Mouse (Mus musculus): Measurements from ENCODE around the gene Hmgcs2.

DNA sequence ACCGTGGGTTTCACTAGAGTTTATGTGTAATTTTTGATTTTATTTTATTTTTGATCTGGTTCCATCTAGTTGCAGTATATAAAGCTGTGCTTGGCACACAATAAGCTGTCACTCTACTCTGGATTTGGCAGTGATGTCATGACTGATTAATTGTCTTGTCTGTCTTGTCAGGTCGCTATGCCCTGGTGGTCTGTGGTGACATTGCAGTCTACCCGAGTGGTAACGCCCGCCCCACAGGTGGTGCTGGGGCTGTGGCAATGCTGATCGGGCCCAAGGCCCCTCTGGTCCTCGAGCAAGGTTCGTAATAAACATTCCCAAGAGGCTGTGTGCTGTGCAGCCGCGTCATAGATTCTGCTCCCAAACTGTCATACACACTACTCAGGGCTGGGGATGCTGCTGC is 15.7 kb downstream of the Hmgcs2 start:
- no peak for TF ChIP-seq MXI1 (IDR thresholded peaks at IDR 0.05; ENCODE audit: low read depth, low read length)
- no peak for TF ChIP-seq MAX (IDR thresholded peaks at IDR 0.05; ENCODE audit: low read length)
- TF ChIP-seq CTCF (conservative IDR thresholded peaks at IDR 0.05 in 1 of 2, IDR thresholded peaks at IDR 0.05 in 1 of 2; ENCODE audit: low read depth in 2 of 2, low read length in 2 of 2) = peak in 1 of 2 experiments; percentile 26; a peak in 1 of 4 replicates
- no peak for TF ChIP-seq POLR2A (IDR thresholded peaks at IDR 0.05; ENCODE audit: low read depth, low read length)
- TF ChIP-seq CHD2 (IDR thresholded peaks at IDR 0.05; ENCODE audit: low read length) = no peak
- TF ChIP-seq ELF1 (IDR thresholded peaks at IDR 0.05; ENCODE audit: low read depth, low read length) = no peak
- no peak for TF ChIP-seq MYC (IDR thresholded peaks at IDR 0.05; ENCODE audit: low read depth, low read length)
- TF ChIP-seq JUN (IDR thresholded peaks at IDR 0.05; ENCODE audit: insufficient read depth, low read depth, low read length) = no peak
- TF ChIP-seq IRF4 (IDR thresholded peaks at IDR 0.05; ENCODE audit: low read depth, low read length) = no peak
- no peak for TF ChIP-seq USF2 (conservative IDR thresholded peaks at IDR 0.05; ENCODE audit: low read depth, low read length)
- TF ChIP-seq EP300 (IDR thresholded peaks at IDR 0.05; ENCODE audit: low read length) = no peak
- no peak for TF ChIP-seq JUND (conservative IDR thresholded peaks at IDR 0.05; ENCODE audit: low read depth, low read length)
- no peak for TF ChIP-seq MEF2A (IDR thresholded peaks at IDR 0.05; ENCODE audit: borderline replicate concordance, low read depth, low read length)

Data from CH12.LX (cell line).